Mouse (Mus musculus): ENCODE results near the gene Slc25a39.

The Slc25a39 gene

DNA sequence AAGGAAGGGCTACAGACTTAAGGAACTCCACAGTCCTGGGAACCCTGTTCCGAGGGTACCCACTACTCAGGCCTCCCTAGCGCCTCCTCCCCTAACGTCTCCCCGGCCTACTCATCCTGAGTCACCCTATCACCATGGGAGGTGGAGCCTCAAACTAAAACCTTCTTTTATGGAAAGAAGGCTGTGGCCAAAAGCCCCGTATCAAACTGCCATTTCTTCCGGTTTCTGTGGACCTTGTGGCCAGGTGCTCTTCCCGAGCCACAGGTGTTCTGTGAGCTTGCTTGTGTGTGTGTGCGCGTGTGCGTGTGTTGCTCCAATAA, 28.7 kb upstream of the Slc25a39 start:
- no peak for DNase-seq (ENCODE audit: low spot score)

DNA sequence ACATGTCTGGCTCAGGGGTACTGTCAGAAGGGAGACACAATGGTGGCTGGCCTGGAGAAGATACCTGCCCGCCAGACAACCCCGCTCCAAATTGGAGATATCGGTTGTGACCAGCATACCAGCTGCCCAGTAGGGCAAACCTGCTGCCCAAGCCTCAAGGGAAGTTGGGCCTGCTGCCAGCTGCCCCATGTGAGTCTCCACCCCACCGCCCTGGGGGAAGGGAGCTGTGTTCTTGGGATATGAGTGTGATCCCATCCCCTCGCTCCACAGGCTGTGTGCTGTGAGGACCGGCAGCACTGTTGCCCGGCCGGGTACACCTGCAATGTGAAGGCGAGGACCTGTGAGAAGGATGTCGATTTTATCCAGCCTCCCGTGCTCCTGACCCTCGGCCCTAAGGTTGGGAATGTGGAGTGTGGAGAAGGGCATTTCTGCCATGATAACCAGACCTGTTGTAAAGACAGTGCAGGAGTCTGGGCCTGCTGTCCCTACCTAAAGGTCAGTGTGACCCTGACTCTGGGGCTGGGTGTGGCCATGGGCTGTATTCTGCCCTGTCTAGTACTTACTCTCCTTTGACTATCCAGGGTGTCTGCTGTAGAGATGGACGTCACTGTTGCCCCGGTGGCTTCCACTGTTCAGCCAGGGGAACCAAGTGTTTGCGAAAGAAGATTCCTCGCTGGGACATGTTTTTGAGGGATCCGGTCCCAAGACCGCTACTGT, 28.2 kb upstream of the Slc25a39 start:
- DNase-seq (ENCODE audit: low spot score) = no peak

DNA sequence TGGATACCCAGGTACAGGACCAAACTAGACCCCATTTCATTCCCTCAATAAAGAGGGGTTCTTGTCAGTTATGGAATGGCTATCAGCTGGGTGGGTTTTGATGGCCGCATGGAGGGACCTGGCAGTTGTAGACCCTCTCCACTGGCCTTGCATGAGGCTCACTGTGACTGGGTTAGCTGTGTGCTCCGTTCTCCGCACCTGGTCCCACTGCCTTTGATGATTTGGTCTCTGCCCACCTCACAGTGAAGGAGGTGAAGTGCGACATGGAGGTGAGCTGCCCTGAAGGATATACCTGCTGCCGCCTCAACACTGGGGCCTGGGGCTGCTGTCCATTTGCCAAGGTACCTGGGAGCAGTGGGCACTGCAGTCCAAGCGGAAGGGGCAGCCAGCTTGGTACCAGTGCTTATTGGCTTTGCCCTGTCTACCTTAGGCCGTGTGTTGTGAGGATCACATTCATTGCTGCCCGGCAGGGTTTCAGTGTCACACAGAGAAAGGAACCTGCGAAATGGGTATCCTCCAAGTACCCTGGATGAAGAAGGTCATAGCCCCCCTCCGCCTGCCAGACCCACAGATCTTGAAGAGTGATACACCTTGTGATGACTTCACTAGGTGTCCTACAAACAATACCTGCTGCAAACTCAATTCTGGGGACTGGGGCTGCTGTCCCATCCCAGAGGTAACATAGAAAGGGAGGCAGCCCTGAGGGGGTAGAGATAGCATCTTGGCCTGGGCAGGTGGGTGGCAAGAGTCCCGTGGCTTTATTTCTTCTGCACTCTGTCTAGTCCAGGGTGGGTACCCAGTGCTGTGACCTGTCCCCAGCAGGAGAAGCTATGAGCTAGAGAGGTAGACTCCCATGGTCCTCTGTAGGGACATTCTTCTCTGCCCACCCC, 27.3 kb upstream of the Slc25a39 start:
- DNase-seq (ENCODE audit: low spot score) = no peak

DNA sequence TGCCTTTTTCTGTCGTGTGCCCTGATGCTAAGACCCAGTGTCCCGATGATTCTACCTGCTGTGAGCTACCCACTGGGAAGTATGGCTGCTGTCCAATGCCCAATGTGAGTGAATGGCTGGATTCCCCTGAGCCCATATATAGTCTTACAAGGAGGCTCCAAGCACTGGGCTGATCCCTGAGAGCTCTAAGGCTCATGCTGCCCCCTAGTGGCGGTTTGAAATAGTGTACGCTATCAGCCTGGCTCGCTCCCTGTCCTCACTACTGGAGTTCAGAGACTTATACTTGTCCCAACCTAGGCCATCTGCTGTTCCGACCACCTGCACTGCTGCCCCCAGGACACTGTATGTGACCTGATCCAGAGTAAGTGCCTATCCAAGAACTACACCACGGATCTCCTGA, 26.7 kb upstream of the Slc25a39 start:
- DNase-seq (ENCODE audit: low spot score) = peak; percentile 87

DNA sequence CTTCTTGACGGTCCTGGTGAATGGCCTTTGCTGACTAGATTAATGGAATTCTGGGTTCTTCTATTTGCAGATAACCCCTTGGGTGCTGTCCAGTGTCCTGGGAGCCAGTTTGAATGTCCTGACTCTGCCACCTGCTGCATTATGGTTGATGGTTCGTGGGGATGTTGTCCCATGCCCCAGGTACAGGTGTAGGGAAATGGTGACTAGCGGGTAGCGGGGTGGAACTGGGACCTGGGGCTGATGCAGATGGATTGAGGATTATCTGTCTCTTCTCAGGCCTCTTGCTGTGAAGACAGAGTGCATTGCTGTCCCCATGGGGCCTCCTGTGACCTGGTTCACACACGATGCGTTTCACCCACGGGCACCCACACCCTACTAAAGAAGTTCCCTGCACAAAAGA, 26.1 kb upstream of the Slc25a39 start:
- no peak for DNase-seq (ENCODE audit: low spot score)

DNA sequence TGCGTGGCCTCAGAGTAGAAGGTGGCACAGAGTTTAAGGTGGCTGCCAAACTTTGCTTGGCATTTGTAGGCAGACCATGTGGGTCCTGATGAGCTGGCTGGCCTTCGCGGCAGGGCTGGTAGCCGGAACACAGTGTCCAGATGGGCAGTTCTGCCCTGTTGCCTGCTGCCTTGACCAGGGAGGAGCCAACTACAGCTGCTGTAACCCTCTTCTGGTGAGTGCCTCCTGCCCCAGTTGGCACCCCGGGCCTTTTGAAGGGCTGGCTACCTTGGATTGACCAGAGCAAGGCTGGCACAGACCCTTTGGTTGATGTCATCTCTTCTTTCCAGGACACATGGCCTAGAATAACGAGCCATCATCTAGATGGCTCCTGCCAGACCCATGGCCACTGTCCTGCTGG, 25.1 kb upstream of the Slc25a39 start:
- DNase-seq (ENCODE audit: low spot score) = no peak

DNA sequence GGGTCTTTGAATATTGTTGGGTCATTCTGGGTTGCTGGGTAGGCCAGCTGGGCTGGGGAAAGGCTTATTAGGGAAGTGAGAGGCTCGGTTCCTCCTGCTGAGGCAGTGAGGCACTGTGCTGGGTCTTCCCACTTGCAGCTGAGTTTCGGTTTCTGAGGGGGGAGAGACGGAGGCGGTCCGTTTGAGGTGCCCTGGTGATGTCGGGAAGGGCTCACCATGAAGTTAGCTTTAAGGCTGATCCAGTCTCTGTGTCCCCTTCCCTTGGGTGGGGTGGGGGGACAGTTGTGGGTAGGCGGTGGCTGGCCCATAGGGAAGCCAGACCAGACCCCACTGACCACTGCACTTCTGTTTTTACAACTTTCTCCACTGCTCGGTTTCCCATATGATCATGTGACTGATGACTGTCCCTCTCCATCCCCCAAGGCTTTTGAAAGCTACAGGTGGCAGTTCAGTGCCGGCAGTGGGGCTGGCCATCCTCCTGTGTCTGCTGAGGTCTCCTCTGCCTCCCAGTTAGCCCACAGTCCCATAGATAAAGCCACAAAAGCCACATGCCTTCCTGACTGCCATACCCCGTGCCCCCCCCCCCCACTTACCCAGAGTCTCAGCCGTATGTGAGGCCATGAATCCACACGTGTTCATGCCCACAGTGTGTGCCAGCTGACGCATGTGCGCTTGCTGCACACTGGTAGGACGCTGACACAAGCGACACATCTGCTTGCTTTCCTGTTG, 24.5 kb upstream of the Slc25a39 start:
- DNase-seq (ENCODE audit: low spot score) = peak; percentile 63

DNA sequence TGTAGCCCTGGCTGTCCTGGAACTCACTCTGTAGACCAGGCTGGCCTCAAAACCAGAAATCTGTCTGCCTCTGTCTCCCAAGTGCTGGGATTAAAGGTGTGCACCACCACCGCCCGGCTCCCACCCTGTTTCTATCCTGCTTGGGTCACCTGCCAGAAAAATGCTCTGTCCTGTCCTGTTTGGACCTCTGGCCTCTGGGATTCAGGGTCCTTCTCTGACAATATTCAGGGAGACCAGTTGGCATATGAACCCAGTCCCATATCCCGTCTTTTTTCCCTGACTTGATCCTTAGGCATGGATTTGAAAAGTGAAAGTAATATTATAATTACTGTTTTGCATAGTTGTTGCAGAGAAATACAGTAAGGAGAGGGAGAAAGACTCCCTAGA, 24.0 kb upstream of the Slc25a39 start:
- DNase-seq (ENCODE audit: low spot score) = no peak

DNA sequence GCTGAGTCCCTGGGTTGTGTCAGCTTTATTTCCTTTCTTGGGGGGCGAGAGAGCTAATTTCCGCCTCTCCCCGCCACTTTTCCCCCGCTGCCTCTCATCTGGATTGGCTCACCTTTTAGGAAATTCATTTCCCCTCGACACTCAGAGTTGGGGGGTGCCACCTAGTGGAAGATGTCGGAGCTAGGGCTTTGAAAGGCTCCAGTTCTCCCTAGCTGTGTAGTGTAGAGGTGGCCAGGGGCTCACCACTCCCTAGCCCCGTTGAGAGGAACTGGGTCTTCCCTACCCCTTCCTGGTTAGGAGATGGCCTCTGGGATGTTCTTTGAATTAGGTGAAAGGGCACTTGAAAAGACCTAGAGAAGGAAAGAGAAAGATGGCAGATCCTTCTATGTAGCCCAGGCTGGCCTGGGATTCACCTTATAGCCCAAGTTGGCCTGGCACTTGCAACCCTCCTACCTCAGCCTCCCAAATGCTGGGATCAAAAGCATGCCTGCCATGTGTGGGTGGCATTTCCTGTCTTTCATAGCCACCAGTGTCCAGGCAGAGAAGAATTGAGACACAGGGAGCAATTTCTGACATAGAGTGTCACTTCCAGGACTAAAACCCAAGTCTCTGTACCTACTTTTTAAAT, 23.4 kb upstream of the Slc25a39 start:
- peak; percentile 86 for DNase-seq (ENCODE audit: low spot score)

DNA sequence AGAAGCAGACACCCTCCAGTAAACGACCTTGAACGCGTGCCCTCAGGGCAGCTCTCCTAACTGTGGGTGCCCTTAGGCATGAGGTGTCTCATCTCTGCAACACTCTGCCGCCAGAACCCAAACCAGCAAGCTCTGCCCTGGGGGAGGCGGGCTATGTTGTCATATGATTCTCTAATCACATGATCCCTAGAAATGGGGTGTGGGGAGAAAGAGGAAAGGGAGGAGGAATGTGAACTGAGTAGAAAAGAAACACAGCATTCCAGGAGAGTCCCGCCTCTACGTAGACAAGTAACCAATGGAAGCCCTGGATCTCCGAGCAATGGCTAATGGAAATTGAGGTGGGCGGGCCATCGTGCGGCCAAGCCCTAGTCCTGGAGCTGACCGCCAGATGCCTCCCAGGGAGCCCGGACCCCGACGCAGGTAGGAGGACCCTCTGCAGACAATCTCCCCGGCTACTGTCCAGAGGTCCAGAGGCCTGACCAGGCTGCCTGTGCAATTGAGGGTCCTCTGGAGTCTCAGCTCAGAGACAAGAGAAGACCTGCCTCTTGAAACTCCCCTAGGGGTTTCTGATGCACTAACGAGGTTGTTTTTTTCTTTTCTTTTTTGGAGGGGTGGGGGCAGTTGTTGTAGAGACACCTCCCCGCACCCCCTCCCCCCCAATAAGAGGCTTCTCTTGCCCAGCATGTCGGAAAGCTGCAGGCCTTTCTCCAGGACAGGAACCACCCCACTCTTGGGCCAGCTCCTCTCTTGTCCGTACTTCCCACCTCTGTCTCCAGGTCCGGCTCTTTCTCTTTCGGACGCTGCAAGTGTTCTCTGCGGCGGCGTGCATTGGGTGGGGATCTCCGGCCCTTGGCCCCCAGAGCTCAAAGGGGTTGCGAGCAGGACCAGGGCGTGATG, 22.6 kb upstream of the Slc25a39 start, which contains the start of gene Grn:
Gene Grn, plus strand, starts transcription at position 195 of the 897 bp plus-strand sequence.
- peak; percentile 97 for DNase-seq (ENCODE audit: low spot score)

DNA sequence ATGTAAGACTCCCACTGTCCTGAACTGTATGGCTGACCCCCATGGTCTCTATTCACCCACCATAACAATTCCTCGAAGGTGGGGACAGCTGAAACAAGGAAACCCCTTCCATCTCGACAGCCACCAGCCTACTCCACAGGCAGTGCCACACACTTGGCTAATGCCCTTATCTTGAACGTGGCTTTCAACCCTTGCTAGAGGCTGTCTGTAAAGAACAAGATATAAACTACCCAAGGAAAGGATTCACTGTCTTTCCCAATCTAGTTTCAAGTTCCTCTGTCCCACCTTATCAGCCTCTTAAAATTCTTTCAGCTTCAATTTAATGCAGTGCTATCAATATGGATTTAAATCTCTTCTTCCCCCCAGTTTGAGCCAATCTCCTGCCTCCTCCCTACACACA, 21.8 kb upstream of the Slc25a39 start:
- DNase-seq (ENCODE audit: low spot score) = no peak

DNA sequence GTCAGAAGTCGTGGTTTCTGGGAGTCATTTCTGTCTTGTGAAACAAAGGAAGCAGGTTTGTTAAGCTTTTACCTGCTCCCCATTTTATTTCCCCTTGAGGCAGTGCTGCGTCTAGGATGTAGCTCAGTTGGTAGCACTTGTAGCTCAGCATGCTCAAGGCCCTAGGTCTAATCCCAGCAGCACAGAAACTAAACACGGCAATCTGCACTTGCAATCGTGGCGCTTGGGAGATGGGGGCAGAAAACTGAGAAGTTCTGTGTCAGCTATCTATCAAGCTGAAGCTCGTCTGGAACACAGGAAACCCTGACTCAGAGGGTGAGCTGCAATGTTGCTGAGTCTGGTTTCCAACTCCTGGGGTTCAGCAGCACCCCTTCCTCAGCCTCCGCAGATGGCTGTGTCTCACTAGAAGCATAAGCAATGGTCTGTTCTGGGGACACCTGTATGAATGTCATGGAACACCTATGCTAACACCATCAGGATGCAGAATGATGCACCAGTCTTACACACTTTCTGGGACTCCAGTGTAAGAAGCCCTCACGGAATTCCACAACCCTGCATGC, 21.3 kb upstream of the Slc25a39 start:
- DNase-seq (ENCODE audit: low spot score) = no peak

DNA sequence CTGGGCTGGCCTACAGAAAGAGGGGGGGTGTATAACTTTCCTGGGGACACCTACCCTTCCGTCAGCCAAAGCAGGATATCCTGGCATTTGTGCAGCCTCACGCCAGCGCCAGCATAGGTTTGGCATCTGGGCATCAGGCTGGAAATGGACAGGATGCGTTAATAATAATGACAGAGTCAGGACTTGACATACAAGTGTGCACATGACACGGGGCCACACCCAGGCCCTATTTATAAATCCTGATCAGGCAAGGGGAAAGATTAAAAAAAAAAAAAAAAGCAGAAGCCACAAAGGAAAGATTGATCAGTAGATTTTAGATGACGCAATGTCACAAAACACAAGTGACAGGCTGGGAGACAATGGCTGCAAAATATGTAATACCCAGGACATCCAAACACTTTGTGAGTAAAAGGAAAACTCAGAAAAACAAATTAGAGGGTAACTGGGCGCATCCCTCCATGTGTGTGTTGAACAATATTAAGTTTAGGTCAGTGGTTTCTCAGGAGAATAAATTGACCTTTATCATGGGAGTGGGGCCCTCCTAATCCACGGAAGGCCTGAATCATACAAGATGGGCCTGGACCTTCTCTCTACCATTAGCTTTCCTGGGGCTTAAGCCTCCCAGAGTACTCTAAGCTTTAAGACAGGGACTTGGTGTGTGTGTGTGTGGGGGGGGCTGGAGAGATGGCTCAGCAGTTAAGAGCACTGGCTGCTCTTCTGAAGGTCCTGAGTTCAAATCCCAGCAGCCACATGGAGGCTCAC, 18.0 kb upstream of the Slc25a39 start:
- DNase-seq (ENCODE audit: low spot score) = peak; percentile 75

DNA sequence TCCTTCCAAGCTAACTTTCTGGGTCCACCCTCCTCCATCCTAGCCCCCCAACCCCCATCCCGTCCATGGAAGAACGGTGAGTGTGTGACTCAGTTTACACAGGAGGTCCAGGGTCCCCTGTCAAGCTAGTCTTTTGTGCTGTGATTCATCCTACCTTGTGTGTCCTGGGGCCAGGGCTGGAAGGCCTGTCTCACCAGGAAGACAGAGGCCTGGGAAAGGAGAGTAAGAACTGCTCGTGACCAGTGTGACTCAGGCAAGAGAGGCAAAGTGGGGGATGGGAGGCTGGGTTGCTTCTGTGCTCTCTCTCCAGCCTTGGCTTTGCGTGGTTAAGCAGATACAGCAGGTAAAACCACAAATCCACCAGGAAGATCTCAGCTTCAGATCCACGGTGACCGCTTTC, 16.9 kb upstream of the Slc25a39 start:
- DNase-seq (ENCODE audit: low spot score) = no peak

DNA sequence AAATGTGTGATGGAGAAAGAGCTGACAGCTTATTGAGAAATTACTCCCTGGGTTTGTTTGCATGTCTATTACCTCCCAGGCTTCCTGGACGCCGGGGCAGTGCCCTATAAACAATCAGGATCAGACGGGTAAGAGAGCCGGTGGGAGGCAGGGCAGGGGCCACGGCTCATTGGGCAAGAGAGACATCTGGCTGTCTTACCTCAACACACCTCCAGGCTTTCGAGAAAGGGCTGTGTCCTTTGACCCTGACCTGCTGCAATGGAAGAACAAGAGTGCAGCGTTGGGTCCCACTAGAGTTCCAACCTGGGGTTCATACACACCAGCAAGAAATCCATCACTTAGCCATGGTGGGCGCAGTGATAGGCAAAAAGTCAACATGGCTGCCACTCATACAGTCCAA, 13.8 kb upstream of the Slc25a39 start:
- no peak for DNase-seq (ENCODE audit: low spot score)

DNA sequence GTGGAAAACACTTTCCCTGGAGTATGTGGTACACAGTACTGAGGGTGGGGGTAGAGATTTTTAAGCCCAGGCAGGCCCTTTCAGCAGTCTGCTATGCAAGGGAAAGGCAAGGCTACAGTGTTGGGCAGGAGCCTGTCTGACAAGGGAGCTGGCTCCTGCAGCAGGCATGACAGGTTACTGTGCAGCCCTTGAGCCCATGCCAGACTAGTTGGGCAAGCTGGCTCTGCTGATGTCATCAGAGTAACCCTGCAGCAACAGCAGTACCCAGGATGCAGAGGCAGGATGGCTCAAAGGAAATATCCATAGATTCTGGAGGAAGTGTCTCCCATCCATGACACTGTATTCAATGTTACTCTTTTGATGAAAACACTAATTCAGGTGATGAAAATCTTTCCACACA, 11.1 kb upstream of the Slc25a39 start:
- DNase-seq (ENCODE audit: low spot score) = no peak

DNA sequence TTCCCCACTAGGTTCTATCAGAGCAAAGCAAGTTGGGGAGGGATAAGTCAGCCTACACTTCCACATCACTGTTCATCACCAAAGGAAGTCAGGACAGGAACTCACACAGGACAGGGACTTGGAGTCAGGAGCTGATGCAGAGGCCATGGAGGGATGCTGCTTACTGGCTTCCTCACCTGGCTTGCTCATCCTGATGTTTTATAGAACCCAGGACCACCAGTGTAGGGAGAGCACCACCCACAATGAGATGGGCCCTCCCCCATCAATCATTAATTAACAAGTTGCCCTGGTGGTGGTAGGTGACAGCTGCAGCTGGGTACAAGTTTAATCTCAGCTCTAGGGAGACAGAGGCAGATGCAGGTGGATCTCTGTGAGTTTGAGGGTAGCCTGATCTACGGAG, 9.4 kb upstream of the Slc25a39 start:
- no peak for DNase-seq (ENCODE audit: low spot score)

DNA sequence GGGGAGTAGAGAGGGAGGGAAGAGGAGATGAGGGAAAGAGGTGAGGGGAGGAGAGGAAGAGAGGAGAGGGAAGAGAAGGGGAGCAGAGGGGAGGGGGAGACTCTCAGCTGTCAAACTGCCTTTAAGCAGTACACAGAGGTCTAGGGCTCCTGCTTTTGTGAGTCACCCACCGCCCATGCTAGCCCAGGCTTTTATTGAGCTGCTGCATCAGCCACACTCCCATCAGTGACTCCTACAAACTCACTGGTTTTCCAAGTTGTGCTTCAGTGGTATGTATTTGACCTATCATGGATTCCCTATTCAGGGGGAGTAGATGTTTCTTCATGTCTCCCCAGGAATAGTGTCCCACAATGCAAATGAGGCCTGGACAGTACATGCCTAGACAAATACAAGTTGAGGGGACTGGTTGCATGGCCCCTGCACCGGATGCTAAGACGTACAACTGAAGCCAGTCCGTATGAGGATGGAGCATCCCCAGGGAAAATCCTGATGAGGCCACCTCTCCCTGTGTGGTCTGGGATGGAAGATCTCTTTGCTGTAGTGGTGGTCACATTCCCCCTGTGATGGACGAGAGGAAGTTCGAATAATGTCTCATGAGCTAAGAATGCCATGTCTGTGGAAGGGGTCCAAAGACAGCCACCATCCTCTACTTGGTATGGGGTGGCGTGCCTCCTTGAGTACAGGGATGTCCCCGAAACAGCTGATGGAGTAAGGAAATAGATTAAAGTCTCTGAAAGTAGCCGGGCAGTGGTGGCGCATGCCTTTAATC, 7.5 kb upstream of the Slc25a39 start:
- no peak for DNase-seq (ENCODE audit: low spot score)

DNA sequence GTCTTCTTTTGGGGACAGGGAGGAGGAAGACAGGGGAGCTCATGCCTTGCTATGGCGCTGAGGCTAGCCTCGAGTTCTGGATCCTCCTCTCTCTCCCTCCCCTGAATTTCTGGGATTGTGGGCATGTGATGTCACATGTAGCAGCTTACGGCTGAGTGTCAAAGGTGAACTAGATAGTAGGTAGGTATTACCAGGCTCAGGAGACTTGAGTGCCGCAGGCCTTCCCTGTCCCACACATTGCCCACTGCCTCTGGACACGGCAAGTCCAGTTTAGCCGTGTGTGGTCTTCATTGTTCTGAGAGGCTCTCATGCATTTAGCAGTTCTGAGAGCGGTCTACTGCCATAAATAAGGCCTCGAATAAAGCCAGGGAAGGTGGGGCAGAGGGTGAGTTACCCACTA, 5.3 kb upstream of the Slc25a39 start:
- no peak for DNase-seq (ENCODE audit: low spot score)

DNA sequence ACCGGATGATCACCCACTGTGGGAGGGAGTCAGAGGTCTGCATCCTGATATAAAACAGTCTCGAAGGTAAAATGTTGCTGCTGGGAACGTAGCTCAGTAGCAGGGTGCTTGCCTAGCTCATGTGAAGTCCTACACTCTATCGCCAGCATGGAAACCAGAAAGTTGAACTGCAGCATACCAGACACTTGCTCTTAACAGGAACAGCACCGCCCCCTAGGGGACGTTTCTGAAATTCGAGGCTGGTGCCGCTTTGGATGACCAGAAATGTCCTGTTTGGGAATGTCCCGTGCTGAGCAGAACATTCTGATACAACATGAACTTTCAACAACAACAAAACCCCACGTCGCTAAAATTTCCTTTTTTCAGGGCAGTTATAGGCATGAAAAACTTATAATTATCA, 4.0 kb upstream of the Slc25a39 start:
- peak; percentile 93 for DNase-seq (ENCODE audit: low spot score)
